Mouse (Mus musculus) liver, embryonic 15.5 days (tissue): ENCODE results near the gene Mark2. TPM values are rescaled to one million over a fixed set of nuclear protein-coding genes. Genes with fewer than 3 reads are reported as not detected.

ENCODE experiments used
- ATAC-seq: fragments of 200-750 bp; cut with Nextera tagmentation; 2 replicates; pipeline ENCODE4 v1.8.0; 2017; ENCODE audit warnings: moderate number of reproducible peaks, mild to moderate bottlenecking, moderate library complexity; ENCODE audit not compliant: insufficient read depth
- H3K27ac ChIP-seq: fragments of 300-500 bp; sonication (generic); replicated peaks from 2 replicates; pipeline ENCODE4 v1.5.1; 2015; ENCODE audit warnings: mild to moderate bottlenecking, inconsistent platforms
- H3K27me3 ChIP-seq: fragments of 300-500 bp; sonication (generic); 2 replicates; pipeline ENCODE4 v1.6.1; 2015; ENCODE audit warnings: mild to moderate bottlenecking, inconsistent platforms
- H3K36me3 ChIP-seq: fragments of 300-500 bp; sonication (generic); replicated peaks from 2 replicates; pipeline ENCODE4 v1.6.1; 2015; ENCODE audit warnings: moderate library complexity, mild to moderate bottlenecking, inconsistent platforms
- H3K4me1 ChIP-seq: fragments of 300-500 bp; sonication (generic); replicated peaks from 2 replicates; pipeline ENCODE4 v1.6.1; 2015; ENCODE audit warnings: inconsistent platforms
- H3K4me2 ChIP-seq: fragments of 300-500 bp; sonication (generic); 2 replicates; pipeline ENCODE4 v1.6.1; 2015; ENCODE audit warnings: moderate library complexity, mild to moderate bottlenecking, inconsistent platforms
- H3K4me3 ChIP-seq: fragments of 300-500 bp; sonication (generic); replicated peaks from 2 replicates; pipeline ENCODE4 v1.5.1; 2015; ENCODE audit warnings: mild to moderate bottlenecking, inconsistent platforms
- H3K9ac ChIP-seq: fragments of 300-500 bp; sonication (generic); 2 replicates; pipeline ENCODE4 v1.6.1; 2015; ENCODE audit warnings: moderate library complexity, mild to moderate bottlenecking, inconsistent platforms
- H3K9me3 ChIP-seq: fragments of 300-500 bp; sonication (generic); replicated peaks from 2 replicates; pipeline ENCODE4 v1.6.1; 2016; ENCODE audit warnings: inconsistent platforms
- WGBS: fragments of 180-500 bp; shearing (Covaris S2); methylation state at CpG from one replicate; pipeline ENCODE4 v1.1.7; 2015; ENCODE audit warnings: mixed read lengths; ENCODE audit not compliant: insufficient replicate concordance; 5-methylcytosine and 5-hydroxymethylcytosine counted together
- polyA plus RNA-seq: library from polyadenylated mRNA; unstranded; fragments of >200 nt; fragmentation: Nextera tagmentation; extraction: Ambion mirVana; gene quantifications from 2 replicates; pipeline ENCODE4 v1.2.1, GENCODE M21; 2015

Gene Mark2
- polyA plus RNA-seq, 1 experiment from 2014 or later: 20.0 TPM

GRCm38 (mm10) chr19:7239574-7239973, 102.1 kb downstream of the Mark2 start:
- no peaks in the 10 kb centered on the region for H3K9me3 ChIP-seq
- peak overlapping the region; percentile 89 for H3K9ac ChIP-seq
- peaks cover 4% of the 10 kb centered on the region; the same call in 1 of the 2 replicates for H3K27me3 ChIP-seq
- 0 out of 2 replicates have a peak overlapping the region, but pooled peaks have one; percentile 89 for H3K27ac ChIP-seq
- peaks cover 33% of the 10 kb centered on the region for H3K36me3 ChIP-seq
- 83% methylated on average over 3 of the region's 3 CpGs for WGBS
- ATAC-seq: no peak
- peak overlapping the region; percentile 92 for H3K4me2 ChIP-seq
- H3K4me3 ChIP-seq: peak overlapping the region; percentile 82
- H3K4me1 ChIP-seq: peaks cover 35% of the 10 kb centered on the region

- Histone ChIP-seq H3K9ac (no peak overlapping the region), H3K27me3 (no peaks in the 10 kb centered on the region), H3K4me3 (no peak overlapping the region), H3K4me1 (peaks cover 35% of the 10 kb centered on the region), H3K4me2 (no peak overlapping the region), H3K36me3 (peaks cover 60% of the 10 kb centered on the region), H3K27ac (no peak overlapping the region), H3K9me3 (no peaks in the 10 kb centered on the region)
- no peak for ATAC-seq
- 70% methylated on average over 4 of the region's 4 CpGs for WGBS
Observed at GRCm38 (mm10) chr19:7236742-7237141, 104.9 kb downstream of the Mark2 start.

GRCm38 (mm10) chr19:7236011-7236410, 105.6 kb downstream of the Mark2 start:
- Histone ChIP-seq H3K27me3 (no peaks in the 10 kb centered on the region), H3K4me3 (no peak overlapping the region), H3K4me1 (peaks cover 29% of the 10 kb centered on the region), H3K9ac (no peak overlapping the region), H3K27ac (no peak overlapping the region), H3K36me3 (peaks cover 68% of the 10 kb centered on the region), H3K4me2 (no peak overlapping the region), H3K9me3 (no peaks in the 10 kb centered on the region)
- 93% methylated on average over 2 of the region's 2 CpGs for WGBS
- ATAC-seq: no peak

- Histone ChIP-seq H3K4me3 (no peak overlapping the region), H3K4me1 (peaks cover 28% of the 10 kb centered on the region), H3K4me2 (no peak overlapping the region), H3K9me3 (no peaks in the 10 kb centered on the region), H3K36me3 (peaks cover 73% of the 10 kb centered on the region), H3K27ac (no peak overlapping the region), H3K9ac (no peak overlapping the region), H3K27me3 (no peaks in the 10 kb centered on the region)
- WGBS: 77% methylated on average over 9 of the region's 9 CpGs
- ATAC-seq: no peak
Observed at GRCm38 (mm10) chr19:7235461-7235860, 106.2 kb downstream of the Mark2 start.

GRCm38 (mm10) chr19:7234537-7235221, 107.0 kb downstream of the Mark2 start:
- H3K9ac ChIP-seq: no peak overlapping the region
- H3K4me1 ChIP-seq: peaks cover 20% of the 10 kb centered on the region
- 52% methylated on average over 8 of the region's 8 CpGs for WGBS
- H3K4me2 ChIP-seq: no peak overlapping the region
- peaks cover 81% of the 10 kb centered on the region for H3K36me3 ChIP-seq
- H3K9me3 ChIP-seq: no peaks in the 10 kb centered on the region
- no peak for ATAC-seq
- H3K27me3 ChIP-seq: no peaks in the 10 kb centered on the region
- no peak overlapping the region for H3K27ac ChIP-seq
- no peak overlapping the region for H3K4me3 ChIP-seq

- peaks cover 62% of the 10 kb centered on the region for H3K36me3 ChIP-seq
Observed at GRCm38 (mm10) chr19:7226511-7226914, 115.1 kb downstream of the Mark2 start.

More at GRCm38 (mm10) chr19:7226511-7226914, 115.1 kb downstream of the Mark2 start:
- Histone ChIP-seq H3K27me3 (no peaks in the 10 kb centered on the region), H3K9me3 (no peaks in the 10 kb centered on the region), H3K9ac (no peak overlapping the region), H3K4me1 (no peaks in the 10 kb centered on the region; the same call in 1 of the 2 replicates), H3K4me2 (no peak overlapping the region), H3K4me3 (no peak overlapping the region), H3K27ac (no peak overlapping the region)
- ATAC-seq: no peak; the same call in 1 of the 2 replicates
- 56% methylated on average over 6 of the region's 6 CpGs for WGBS

Other genes with a start within 250 kb of the Mark2 start
- gene Flrt1, start 236.1 kb downstream of the Mark2 start, polyA plus RNA-seq: 0.17 TPM in 2 replicates
- 53.7 and 58.4 TPM in 2 replicates for gene Otub1, start 135.5 kb downstream of the Mark2 start, polyA plus RNA-seq
- gene Cox8a, start 124.2 kb downstream of the Mark2 start, polyA plus RNA-seq: 485 and 535 TPM in 2 replicates
- gene Naa40, start 100.7 kb downstream of the Mark2 start, polyA plus RNA-seq: 25.0 and 25.4 TPM in 2 replicates
- gene Rcor2, start 74.5 kb downstream of the Mark2 start, polyA plus RNA-seq: 1.1 and 1.3 TPM in 2 replicates
- gene Spindoc, start 41.1 kb upstream of the Mark2 start, polyA plus RNA-seq: 3.2 and 3.7 TPM in 2 replicates
- gene 2700081O15Rik, start 75.8 kb upstream of the Mark2 start, polyA plus RNA-seq: 0.68 and 0.88 TPM in 2 replicates
- 69.6 and 71.7 TPM in 2 replicates for gene Rtn3, start 141.4 kb upstream of the Mark2 start, polyA plus RNA-seq
- gene Atl3, start 152.2 kb upstream of the Mark2 start, polyA plus RNA-seq: 4.6 and 5.1 TPM in 2 replicates
- 22.6 and 26.4 TPM in 2 replicates for gene Pla2g16, start 215.6 kb upstream of the Mark2 start, polyA plus RNA-seq